In genomic region chr1:120644755-120645154, GRCm38 (mm10) we compare ENCODE assay signal across 16 mouse cellular contexts. TPM values are rescaled to one million over a fixed set of nuclear protein-coding genes. Genes with fewer than 3 reads are reported as not detected.
DNase-seq lines count a peak whose midpoint lies in the region; ATAC-seq lines count a peak whose summit lies in the region.
"Had no signal": no experiment of that assay in that cellular context is flagged by ENCODE, and none has a peak within 500 bp of the region (broad histone marks: within the 10 kb centered on the region; RNA-seq: fewer than 3 reads in every experiment).

No protein-coding gene starts in this region.

- H3K36me3 ChIP-seq in hindbrain, embryonic 10.5 days = no peaks in the 10 kb centered on the region
- H3K36me3 ChIP-seq in hindbrain, embryonic 16.5 days (ENCODE audit: control insufficient read depth, insufficient read depth, low read length) = no peaks in the 10 kb centered on the region
- H3K36me3 ChIP-seq in embryonic facial prominence, embryonic 12.5 days = no peaks in the 10 kb centered on the region
- H3K36me3 ChIP-seq in hindbrain, embryonic 13.5 days = no peaks in the 10 kb centered on the region
- no peaks in the 10 kb centered on the region for H3K36me3 ChIP-seq in midbrain, embryonic 16.5 days (ENCODE audit: control insufficient read depth, insufficient read depth, low read length)

- H3K9ac ChIP-seq in hindbrain, embryonic 16.5 days (ENCODE audit: low read depth, low read length) = no peak overlapping the region
- H3K9ac ChIP-seq in embryonic facial prominence, embryonic 12.5 days = no peak overlapping the region
- no peak overlapping the region for H3K9ac ChIP-seq in hindbrain, embryonic 13.5 days
- no peak overlapping the region for H3K9ac ChIP-seq in midbrain, embryonic 16.5 days (ENCODE audit: low read depth, low read length)

- WGBS in hindbrain, embryonic 10.5 days = 22% methylated on average over 1 of the region's 1 CpGs
- 45% methylated on average over 1 of the region's 1 CpGs for WGBS in hindbrain, embryonic 16.5 days
- 68% methylated on average over 1 of the region's 1 CpGs for WGBS in embryonic facial prominence, embryonic 12.5 days
- 25% methylated on average over 1 of the region's 1 CpGs for WGBS in hindbrain, embryonic 13.5 days
- 17% methylated on average over 1 of the region's 1 CpGs for WGBS in midbrain, embryonic 16.5 days

- DNase-seq in hindbrain, embryonic 10.5 days (ENCODE audit: low spot score) = no peak
- no peak for DNase-seq in frontal cortex, postnatal 14 days (ENCODE audit: low spot score in 2 of 2)
- DNase-seq in frontal cortex, postnatal 25 days (ENCODE audit: low spot score in 2 of 2) = no peak
- DNase-seq in lung, postnatal 4 days = no peak
- DNase-seq: B cell, adult 2 months; cerebellum, adult 9-10 months; heart, adult 18-20 months; heart, postnatal 14 days; kidney, adult 11 months had no signal

- no peaks in the 10 kb centered on the region for H3K9me3 ChIP-seq in hindbrain, embryonic 10.5 days
- no peaks in the 10 kb centered on the region for H3K9me3 ChIP-seq in hindbrain, embryonic 16.5 days (ENCODE audit: control insufficient read depth, low read length)
- no peaks in the 10 kb centered on the region for H3K9me3 ChIP-seq in embryonic facial prominence, embryonic 12.5 days
- H3K9me3 ChIP-seq in hindbrain, embryonic 13.5 days = no peaks in the 10 kb centered on the region
- no peaks in the 10 kb centered on the region for H3K9me3 ChIP-seq in midbrain, embryonic 16.5 days (replicated peaks; ENCODE audit: control insufficient read depth, low read length, poor library complexity, severe bottlenecking)

- no peak for ATAC-seq in hindbrain, embryonic 16.5 days
- 0 out of 2 replicates have a peak, but pooled peaks have one; percentile 3 for ATAC-seq in embryonic facial prominence, embryonic 12.5 days (ENCODE audit: insufficient number of reproducible peaks, insufficient read depth, low FRiP score, low TSS enrichment)
- peak; percentile 11; the same call in 1 of the 2 replicates for ATAC-seq in hindbrain, embryonic 13.5 days (ENCODE audit: low FRiP score)
- ATAC-seq in midbrain, embryonic 16.5 days = peak; percentile 6; the same call in 1 of the 2 replicates

- H3K4me3 ChIP-seq in hindbrain, embryonic 10.5 days = no peak overlapping the region
- no peak overlapping the region for H3K4me3 ChIP-seq in hindbrain, embryonic 16.5 days (ENCODE audit: low read length)
- no peak overlapping the region for H3K4me3 ChIP-seq in embryonic facial prominence, embryonic 12.5 days
- no peak overlapping the region for H3K4me3 ChIP-seq in hindbrain, embryonic 13.5 days
- no peak overlapping the region for H3K4me3 ChIP-seq in midbrain, embryonic 16.5 days (ENCODE audit: low read depth, low read length)
- H3K4me3 ChIP-seq: myocyte had no signal

- peak overlapping the region; percentile 82 for H3K27ac ChIP-seq in hindbrain, embryonic 10.5 days
- no peak overlapping the region for H3K27ac ChIP-seq in hindbrain, embryonic 16.5 days (ENCODE audit: low read depth, low read length)
- no peak overlapping the region for H3K27ac ChIP-seq in embryonic facial prominence, embryonic 12.5 days
- H3K27ac ChIP-seq in hindbrain, embryonic 13.5 days = peak overlapping the region; percentile 87
- H3K27ac ChIP-seq in midbrain, embryonic 16.5 days (ENCODE audit: low read length) = peak overlapping the region; percentile 9
- H3K27ac ChIP-seq: macrophage had no signal

- H3K4me2 ChIP-seq in hindbrain, embryonic 16.5 days (ENCODE audit: low read length) = no peak overlapping the region
- H3K4me2 ChIP-seq in embryonic facial prominence, embryonic 12.5 days (replicated peaks) = no peak overlapping the region
- H3K4me2 ChIP-seq in hindbrain, embryonic 13.5 days = no peak overlapping the region
- peak overlapping the region; percentile 43; the same call in 1 of the 2 replicates for H3K4me2 ChIP-seq in midbrain, embryonic 16.5 days (ENCODE audit: low read length)

- H3K4me1 ChIP-seq in hindbrain, embryonic 10.5 days (replicated peaks) = peaks cover 28% of the 10 kb centered on the region
- peaks cover 11% of the 10 kb centered on the region for H3K4me1 ChIP-seq in hindbrain, embryonic 16.5 days (ENCODE audit: control insufficient read depth, insufficient read depth, low read depth, low read length)
- H3K4me1 ChIP-seq in embryonic facial prominence, embryonic 12.5 days = peaks cover 11% of the 10 kb centered on the region
- H3K4me1 ChIP-seq in hindbrain, embryonic 13.5 days (replicated peaks) = peaks cover 21% of the 10 kb centered on the region
- H3K4me1 ChIP-seq in midbrain, embryonic 16.5 days (ENCODE audit: control insufficient read depth, insufficient read depth, low read length) = peaks cover 16% of the 10 kb centered on the region

- H3K27me3 ChIP-seq in hindbrain, embryonic 10.5 days (ENCODE audit: insufficient read depth, poor library complexity, severe bottlenecking) = peaks cover 28% of the 10 kb centered on the region
- H3K27me3 ChIP-seq in hindbrain, embryonic 16.5 days (replicated peaks; ENCODE audit: control insufficient read depth, insufficient read depth, low read length) = no peaks in the 10 kb centered on the region
- H3K27me3 ChIP-seq in embryonic facial prominence, embryonic 12.5 days = 0 out of 2 replicates have a peak, but pooled peaks cover 7% of the 10 kb centered on the region
- no peaks in the 10 kb centered on the region; the same call in 1 of the 2 replicates for H3K27me3 ChIP-seq in hindbrain, embryonic 13.5 days
- H3K27me3 ChIP-seq in midbrain, embryonic 16.5 days (ENCODE audit: control insufficient read depth, insufficient read depth, low read depth, low read length) = no peaks in the 10 kb centered on the region

RNA-seq across cellular contexts. Expression of gene En1, which starts 42.5 kb away (rescaled TPM):
- polyA plus RNA-seq in hindbrain, embryonic 10.5 days (2016; fragmentation: Nextera tagmentation; extraction: Ambion mirVana) = 3.5 and 3.8 TPM in 2 replicates
- 3.1 and 4.0 TPM in 2 replicates for polyA plus RNA-seq in hindbrain, embryonic 16.5 days (2015; fragmentation: Nextera tagmentation; extraction: Ambion mirVana)
- 1.5 TPM in 2 replicates for polyA plus RNA-seq in embryonic facial prominence, embryonic 12.5 days (2016; fragmentation: Nextera tagmentation; extraction: Ambion mirVana)
- polyA plus RNA-seq in hindbrain, embryonic 13.5 days (2015; fragmentation: Nextera tagmentation; extraction: Ambion mirVana) = 4.0 and 7.8 TPM in 2 replicates
- polyA plus RNA-seq in midbrain, embryonic 16.5 days (2015; fragmentation: Nextera tagmentation; extraction: Ambion mirVana) = 5.9 and 7.6 TPM in 2 replicates
- polyA plus RNA-seq: liver, embryonic 16.5 days; macrophage had no signal

Comparison
In these comparisons a context has a peak if more than half of its experiments do, and no peak if none do; other contexts are left out.
1. H3K27ac ChIP-seq: peak in hindbrain, embryonic 10.5 days (single experiment), hindbrain, embryonic 13.5 days (single experiment) and midbrain, embryonic 16.5 days (single experiment); none in hindbrain, embryonic 16.5 days (single experiment) and embryonic facial prominence, embryonic 12.5 days (single experiment).